Mouse (Mus musculus): ENCODE results near the gene Gipc3. TPM values are rescaled to one million over a fixed set of nuclear protein-coding genes. Genes with fewer than 3 reads are reported as not detected.

The Gipc3 gene
- polyA plus RNA-seq, 1 experiment: 1.3 TPM

GRCm38 (mm10) chr10:81349146-81349545, 6.1 kb upstream of the Gipc3 start:
- Histone ChIP-seq H3K27ac (ENCODE audit: insufficient read depth, low read length) (no peak overlapping the region), H3K27me3 (ENCODE audit: control insufficient read depth, insufficient read depth, low read length) (no peaks in the 10 kb centered on the region), H3K4me1 (ENCODE audit: control insufficient read depth, insufficient read depth, insufficient read length) (peaks cover 26% of the 10 kb centered on the region), H3K36me3 (ENCODE audit: control insufficient read depth, insufficient read depth, low read length) (no peaks in the 10 kb centered on the region; the same call in 1 of the 2 replicates), H3K4me3 (ENCODE audit: extremely low read depth, insufficient read depth, insufficient read length) (no peak overlapping the region)
- TF ChIP-seq POLR2A (IDR thresholded peaks at IDR 0.05; ENCODE audit: low read depth, low read length) (no peak), CTCF (IDR thresholded peaks at IDR 0.05; ENCODE audit: extremely low read depth, insufficient read depth, insufficient read length, insufficient replicate concordance) (no peak)
- 21% methylated on average over 12 of the region's 12 CpGs for WGBS
- no peak for DNase-seq (ENCODE audit: low read depth in 1 of 2, low spot score in 2 of 2)

GRCm38 (mm10) chr10:81346453-81347067, 3.5 kb upstream of the Gipc3 start:
- Histone ChIP-seq H3K27ac (ENCODE audit: insufficient read depth, low read length) (no peak overlapping the region), H3K36me3 (ENCODE audit: control insufficient read depth, insufficient read depth, low read length) (no peaks in the 10 kb centered on the region; the same call in 1 of the 2 replicates), H3K4me1 (ENCODE audit: control insufficient read depth, insufficient read depth, insufficient read length) (peaks cover 31% of the 10 kb centered on the region), H3K27me3 (ENCODE audit: control insufficient read depth, insufficient read depth, low read length) (peaks cover 4% of the 10 kb centered on the region), H3K4me3 (ENCODE audit: extremely low read depth, insufficient read depth, insufficient read length) (peak overlapping the region; percentile 37; the same call in 1 of the 2 replicates)
- DNase-seq (ENCODE audit: low read depth in 1 of 2, low spot score in 2 of 2): peak in 1 of 2 experiments; percentile 66
- TF ChIP-seq POLR2A (IDR thresholded peaks at IDR 0.05; ENCODE audit: low read depth, low read length) (no peak), CTCF (IDR thresholded peaks at IDR 0.05; ENCODE audit: extremely low read depth, insufficient read depth, insufficient read length, insufficient replicate concordance) (no peak)
- WGBS: 17% methylated on average over 55 of the region's 55 CpGs

DNA sequence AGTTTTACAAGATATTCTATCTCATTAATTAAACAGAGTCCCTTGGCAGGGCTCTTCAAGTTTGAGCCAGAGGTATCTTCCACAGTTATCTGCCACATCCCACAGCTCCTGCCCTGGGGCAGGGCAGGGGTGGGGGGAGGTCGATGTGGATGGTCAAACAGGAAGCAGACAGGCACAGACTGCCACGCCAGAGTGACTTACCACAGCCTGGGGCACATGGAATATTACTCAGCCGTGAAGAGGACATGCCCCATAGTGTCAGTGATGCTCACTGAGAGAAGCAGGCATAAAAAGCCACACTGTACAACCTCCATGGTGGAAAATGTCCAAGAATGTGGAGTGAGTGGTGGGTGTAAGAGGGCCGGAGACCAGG, 2.1 kb upstream of the Gipc3 start:
- no peak for TF ChIP-seq CTCF (IDR thresholded peaks at IDR 0.05; ENCODE audit: extremely low read depth, insufficient read depth, insufficient read length, insufficient replicate concordance)
- no peak for TF ChIP-seq POLR2A (IDR thresholded peaks at IDR 0.05; ENCODE audit: low read depth, low read length)
- peaks cover 31% of the 10 kb centered on the region for H3K4me1 ChIP-seq (ENCODE audit: control insufficient read depth, insufficient read depth, insufficient read length)
- no peaks in the 10 kb centered on the region; the same call in 1 of the 2 replicates for H3K36me3 ChIP-seq (ENCODE audit: control insufficient read depth, insufficient read depth, low read length)
- no peak overlapping the region for H3K4me3 ChIP-seq (ENCODE audit: extremely low read depth, insufficient read depth, insufficient read length)
- DNase-seq (ENCODE audit: low read depth in 1 of 2, low spot score in 2 of 2): no peak
- H3K27ac ChIP-seq (ENCODE audit: insufficient read depth, low read length): no peak overlapping the region
- WGBS: 60% methylated on average over 4 of the region's 4 CpGs
- H3K27me3 ChIP-seq (ENCODE audit: control insufficient read depth, insufficient read depth, low read length): peaks cover 4% of the 10 kb centered on the region

- 31% methylated on average over 8 of the region's 8 CpGs for WGBS
- peaks cover 27% of the 10 kb centered on the region for H3K4me1 ChIP-seq (ENCODE audit: control insufficient read depth, insufficient read depth, insufficient read length)
These were observed 1.5 kb upstream of the Gipc3 start for GRCm38 (mm10) chr10:81344421-81345161.

DNA sequence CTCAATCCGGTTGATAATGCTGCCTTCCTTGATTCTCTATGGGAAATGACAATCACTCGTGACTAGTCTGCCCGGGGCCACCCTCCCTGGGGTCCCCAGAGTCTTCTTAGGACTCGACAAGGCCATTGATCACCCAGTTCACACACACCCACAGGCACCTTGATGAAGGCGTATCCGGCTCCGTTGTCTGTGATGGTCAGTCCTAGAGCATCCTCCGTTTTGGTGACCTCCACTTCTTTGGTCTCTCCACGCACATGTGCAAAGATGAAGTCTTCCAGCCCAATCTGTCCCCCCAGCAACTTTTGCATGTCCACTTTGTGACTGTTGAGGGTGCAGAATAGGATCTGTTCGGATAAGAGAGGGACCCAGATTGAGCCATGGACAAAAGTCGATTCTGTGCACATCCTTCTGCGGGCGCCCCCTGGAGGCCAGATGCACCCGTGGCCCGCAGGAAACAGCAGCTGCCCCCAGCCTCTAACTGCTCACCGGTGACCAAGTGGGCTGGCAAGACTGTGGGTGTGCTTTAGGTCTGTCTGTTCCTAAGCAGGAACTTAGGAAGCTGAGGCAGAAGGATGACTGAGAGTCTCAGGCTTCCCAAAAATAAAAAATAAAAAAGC, 1.6 kb downstream of the Gipc3 start:
- no peak overlapping the region for H3K27ac ChIP-seq (ENCODE audit: insufficient read depth, low read length)
- peak in 1 of 2 experiments; percentile 69 for DNase-seq (ENCODE audit: low read depth in 1 of 2, low spot score in 2 of 2)
- no peak overlapping the region for H3K4me3 ChIP-seq (ENCODE audit: extremely low read depth, insufficient read depth, insufficient read length)
- H3K4me1 ChIP-seq (ENCODE audit: control insufficient read depth, insufficient read depth, insufficient read length): peaks cover 16% of the 10 kb centered on the region
- WGBS: 45% methylated on average over 16 of the region's 16 CpGs
- no peaks in the 10 kb centered on the region for H3K36me3 ChIP-seq (ENCODE audit: control insufficient read depth, insufficient read depth, low read length)
- TF ChIP-seq CTCF (IDR thresholded peaks at IDR 0.05; ENCODE audit: extremely low read depth, insufficient read depth, insufficient read length, insufficient replicate concordance) (peak; percentile 87), POLR2A (IDR thresholded peaks at IDR 0.05; ENCODE audit: low read depth, low read length) (no peak)
- H3K27me3 ChIP-seq (ENCODE audit: control insufficient read depth, insufficient read depth, low read length): peaks cover 4% of the 10 kb centered on the region

More at GRCm38 (mm10) chr10:81344421-81345161, 1.5 kb upstream of the Gipc3 start:
- Histone ChIP-seq H3K4me3 (ENCODE audit: extremely low read depth, insufficient read depth, insufficient read length) (no peak overlapping the region), H3K27me3 (ENCODE audit: control insufficient read depth, insufficient read depth, low read length) (peaks cover 4% of the 10 kb centered on the region), H3K27ac (ENCODE audit: insufficient read depth, low read length) (no peak overlapping the region), H3K36me3 (ENCODE audit: control insufficient read depth, insufficient read depth, low read length) (no peaks in the 10 kb centered on the region; the same call in 1 of the 2 replicates)
- peak in 1 of 2 experiments; percentile 43 for DNase-seq (ENCODE audit: low read depth in 1 of 2, low spot score in 2 of 2)
- TF ChIP-seq CTCF (IDR thresholded peaks at IDR 0.05; ENCODE audit: extremely low read depth, insufficient read depth, insufficient read length, insufficient replicate concordance) (peak; percentile 5; the same call in 1 of the 2 replicates), POLR2A (IDR thresholded peaks at IDR 0.05; ENCODE audit: low read depth, low read length) (no peak)

- Histone ChIP-seq H3K4me3 (ENCODE audit: extremely low read depth, insufficient read depth, insufficient read length) (no peak overlapping the region), H3K4me1 (ENCODE audit: control insufficient read depth, insufficient read depth, insufficient read length) (peaks cover 14% of the 10 kb centered on the region), H3K36me3 (ENCODE audit: control insufficient read depth, insufficient read depth, low read length) (no peaks in the 10 kb centered on the region), H3K27ac (ENCODE audit: insufficient read depth, low read length) (no peak overlapping the region), H3K27me3 (ENCODE audit: control insufficient read depth, insufficient read depth, low read length) (peaks cover 4% of the 10 kb centered on the region)
- WGBS: 79% methylated on average over 17 of the region's 17 CpGs
- TF ChIP-seq POLR2A (IDR thresholded peaks at IDR 0.05; ENCODE audit: low read depth, low read length) (no peak), CTCF (IDR thresholded peaks at IDR 0.05; ENCODE audit: extremely low read depth, insufficient read depth, insufficient read length, insufficient replicate concordance) (no peak)
- DNase-seq (ENCODE audit: low read depth in 1 of 2, low spot score in 2 of 2): no peak
These were observed 2.3 kb downstream of the Gipc3 start for GRCm38 (mm10) chr10:81340551-81341332.
